Mouse (Mus musculus): ENCODE data around the gene Coq8b. TPM values are rescaled to one million over a fixed set of nuclear protein-coding genes. Genes with fewer than 3 reads are reported as not detected.
"Not testable (repeated sequence)": the region's sequence is repeated elsewhere in the genome, so short reads cannot be mapped to it uniquely, and the experiment has no call there.

Gene Coq8b
- polyA plus RNA-seq, 1 experiment from 2014 or later: 18.7 TPM

GRCm38 (mm10) chr7:27235726-27236125, 2.9 kb downstream of the Coq8b start:
- Histone ChIP-seq H3K4me1 (peaks cover 18% of the 10 kb centered on the region), H3K4me3 (no peak overlapping the region), H3K27ac (replicated peaks) (no peak overlapping the region), H3K27me3 (replicated peaks; ENCODE audit: low read depth, poor library complexity, severe bottlenecking) (no peaks in the 10 kb centered on the region), H3K9me3 (no peaks in the 10 kb centered on the region), H3K36me3 (replicated peaks) (peaks cover 15% of the 10 kb centered on the region)
- no peak for DNase-seq (ENCODE audit: low spot score)
- 85% methylated on average over 2 of the region's 2 CpGs for WGBS

DNA sequence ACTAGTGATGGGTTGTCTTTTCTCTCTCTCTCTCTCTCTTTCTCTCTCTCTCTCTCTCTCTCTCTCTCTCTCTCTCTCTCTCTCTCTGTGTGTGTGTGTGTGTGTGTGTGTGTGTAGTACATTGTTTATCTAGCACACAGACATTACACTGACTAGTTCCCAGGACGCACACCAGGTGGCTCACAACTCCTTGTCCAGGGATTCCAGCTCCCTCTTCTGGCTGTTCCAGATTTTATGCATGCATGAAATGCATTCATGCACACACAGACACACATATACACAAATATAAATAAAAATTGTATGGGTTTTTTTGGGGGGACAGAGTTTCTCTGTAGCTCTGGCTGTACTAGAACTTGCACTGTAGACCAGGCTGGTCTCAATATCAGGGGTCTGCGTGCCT, 4.7 kb downstream of the Coq8b start:
- WGBS: 89% methylated on average over 2 of the region's 2 CpGs
- no peaks in the 10 kb centered on the region for H3K27me3 ChIP-seq (replicated peaks; ENCODE audit: low read depth, poor library complexity, severe bottlenecking)
- H3K9me3 ChIP-seq: no peaks in the 10 kb centered on the region
- H3K36me3 ChIP-seq (replicated peaks): peaks cover 26% of the 10 kb centered on the region
- no peak overlapping the region for H3K27ac ChIP-seq (replicated peaks)
- DNase-seq (ENCODE audit: low spot score): no peak
- no peak overlapping the region for H3K4me3 ChIP-seq
- peaks cover 13% of the 10 kb centered on the region for H3K4me1 ChIP-seq

DNA sequence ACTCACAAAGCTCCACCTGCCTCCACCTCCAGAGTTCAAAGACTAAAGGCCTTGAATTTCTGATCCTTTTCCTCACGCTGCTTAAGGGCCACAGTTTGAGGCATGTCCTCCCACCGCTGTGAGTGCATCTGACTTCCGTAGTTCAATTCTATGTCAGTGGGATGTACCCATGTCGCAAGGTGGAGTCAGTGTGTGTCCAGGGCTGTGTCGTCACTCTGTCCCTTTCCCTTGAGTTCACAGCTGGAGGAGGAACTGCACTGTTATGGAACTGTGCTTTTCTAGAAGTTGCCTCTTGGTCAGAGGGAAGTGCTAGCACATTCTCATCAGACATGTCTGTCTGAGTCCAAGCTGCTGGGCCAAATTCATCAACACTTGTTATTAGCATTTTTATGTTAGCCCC, 5.7 kb downstream of the Coq8b start:
- H3K4me1 ChIP-seq: peaks cover 12% of the 10 kb centered on the region
- H3K27me3 ChIP-seq (replicated peaks; ENCODE audit: low read depth, poor library complexity, severe bottlenecking): no peaks in the 10 kb centered on the region
- WGBS: 94% methylated on average over 5 of the region's 5 CpGs
- H3K9me3 ChIP-seq: no peaks in the 10 kb centered on the region
- H3K4me3 ChIP-seq: no peak overlapping the region
- DNase-seq (ENCODE audit: low spot score): no peak
- peaks cover 35% of the 10 kb centered on the region for H3K36me3 ChIP-seq (replicated peaks)
- H3K27ac ChIP-seq (replicated peaks): no peak overlapping the region

- 57% methylated on average over 8 of the region's 8 CpGs for WGBS
- DNase-seq (ENCODE audit: low spot score): no peak
- Histone ChIP-seq H3K4me3 (no peak overlapping the region), H3K27ac (replicated peaks) (no peak overlapping the region), H3K4me1 (peaks cover 4% of the 10 kb centered on the region; the same call in 1 of the 2 replicates), H3K9me3 (0 out of 2 replicates have a peak, but pooled peaks cover 3% of the 10 kb centered on the region), H3K27me3 (replicated peaks; ENCODE audit: low read depth, poor library complexity, severe bottlenecking) (no peaks in the 10 kb centered on the region), H3K36me3 (replicated peaks) (peaks cover 54% of the 10 kb centered on the region)
These were observed 10.4 kb downstream of the Coq8b start for GRCm38 (mm10) chr7:27243211-27243610.

DNA sequence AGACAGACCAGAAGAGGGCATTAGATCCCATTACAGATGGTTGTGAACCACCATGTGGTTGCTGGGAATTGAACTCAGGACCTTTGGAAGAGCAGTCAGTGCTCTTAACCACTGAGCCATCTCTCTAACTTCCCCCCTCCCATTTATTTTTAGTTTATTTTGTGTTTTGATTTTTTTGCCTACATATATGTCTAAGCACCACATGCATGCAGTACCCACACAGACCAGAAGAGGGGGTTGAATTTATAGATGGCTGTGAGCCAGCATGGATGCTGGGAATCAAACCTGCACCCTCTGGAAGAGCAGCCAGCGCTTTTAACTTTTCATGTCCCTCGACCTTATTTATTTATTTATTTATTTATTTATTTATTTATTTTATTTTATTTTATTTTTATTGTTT, 11.3 kb downstream of the Coq8b start:
- not testable (repeated sequence) for H3K4me1 ChIP-seq; H3K4me3 ChIP-seq; H3K9me3 ChIP-seq; H3K27me3 ChIP-seq (replicated peaks; ENCODE audit: low read depth, poor library complexity, severe bottlenecking); DNase-seq (ENCODE audit: low spot score); H3K27ac ChIP-seq (replicated peaks)
- H3K36me3 ChIP-seq (replicated peaks): peaks cover 54% of the 10 kb centered on the region
- 74% methylated on average over 2 of the region's 2 CpGs for WGBS

DNA sequence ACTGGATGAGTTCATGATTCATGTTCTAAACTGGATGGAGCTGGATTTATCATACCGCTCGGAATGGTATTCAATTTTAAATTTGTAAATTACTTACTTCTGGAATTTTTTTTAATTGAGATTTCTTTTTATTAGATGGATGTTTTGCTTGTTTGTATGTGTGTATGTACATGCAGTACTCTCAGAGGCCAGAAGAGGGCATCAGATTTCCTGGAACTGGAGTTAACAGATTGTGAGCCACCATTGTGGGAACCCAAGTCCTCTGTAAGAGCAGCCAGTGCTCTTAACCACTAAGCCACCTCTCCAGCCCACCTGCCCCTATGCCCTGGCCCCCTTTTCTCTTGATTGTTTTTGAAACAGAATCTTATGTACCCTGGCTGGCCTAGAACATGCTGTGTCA, 16.3 kb downstream of the Coq8b start:
- Histone ChIP-seq H3K4me1 (no peaks in the 10 kb centered on the region), H3K36me3 (replicated peaks) (peaks cover 47% of the 10 kb centered on the region), H3K27ac (replicated peaks) (no peak overlapping the region), H3K4me3 (no peak overlapping the region), H3K27me3 (replicated peaks; ENCODE audit: low read depth, poor library complexity, severe bottlenecking) (no peaks in the 10 kb centered on the region), H3K9me3 (0 out of 2 replicates have a peak, but pooled peaks cover 3% of the 10 kb centered on the region)
- DNase-seq (ENCODE audit: low spot score): peak; percentile 38
- 87% methylated on average over 2 of the region's 2 CpGs for WGBS

DNA sequence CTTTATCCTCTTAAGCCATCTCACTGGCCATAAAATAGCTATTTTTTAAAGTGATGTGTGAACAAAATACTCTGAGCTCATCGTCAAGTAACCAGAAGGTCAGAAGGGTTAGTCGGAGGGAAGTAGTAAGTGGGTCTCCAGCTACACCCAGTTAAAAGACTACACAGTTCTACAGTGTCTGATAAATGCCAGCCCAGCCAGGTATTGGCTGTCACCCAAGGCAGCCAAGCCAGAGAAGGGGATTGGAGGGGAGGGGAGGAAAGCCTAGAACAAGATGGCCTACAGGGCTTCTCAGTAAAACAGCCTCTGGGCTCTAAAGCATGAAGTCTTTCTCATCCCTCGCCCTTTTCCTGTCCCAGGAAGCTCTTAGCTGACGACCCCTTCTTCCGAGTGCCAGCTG, 17.1 kb downstream of the Coq8b start:
- Histone ChIP-seq H3K4me1 (no peaks in the 10 kb centered on the region), H3K27me3 (replicated peaks; ENCODE audit: low read depth, poor library complexity, severe bottlenecking) (no peaks in the 10 kb centered on the region), H3K9me3 (0 out of 2 replicates have a peak, but pooled peaks cover 3% of the 10 kb centered on the region), H3K36me3 (replicated peaks) (peaks cover 54% of the 10 kb centered on the region), H3K4me3 (no peak overlapping the region), H3K27ac (replicated peaks) (no peak overlapping the region)
- no peak for DNase-seq (ENCODE audit: low spot score)
- 87% methylated on average over 5 of the region's 5 CpGs for WGBS

DNA sequence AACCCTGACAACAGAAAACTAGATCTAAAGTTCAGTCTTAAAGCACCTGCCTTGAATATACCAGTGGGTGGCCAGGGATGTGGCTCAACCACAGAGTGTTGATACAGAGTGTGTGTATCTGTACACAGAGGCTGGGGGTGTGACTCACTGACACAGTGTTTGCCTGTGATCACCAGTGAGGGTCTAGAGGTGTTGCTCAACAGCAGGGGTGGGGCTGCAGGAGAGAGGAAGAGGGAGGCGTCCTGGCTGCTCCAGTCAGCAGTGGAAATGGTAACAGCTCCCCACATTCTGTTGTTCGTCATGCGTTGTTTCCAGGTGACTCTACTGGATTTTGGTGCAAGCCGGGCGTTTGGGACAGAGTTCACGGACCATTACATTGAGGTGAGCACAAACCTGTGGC, 19.1 kb downstream of the Coq8b start:
- H3K9me3 ChIP-seq: 0 out of 2 replicates have a peak, but pooled peaks cover 3% of the 10 kb centered on the region
- no peak for DNase-seq (ENCODE audit: low spot score)
- H3K27me3 ChIP-seq (replicated peaks; ENCODE audit: low read depth, poor library complexity, severe bottlenecking): no peaks in the 10 kb centered on the region; the same call in 1 of the 2 replicates
- peaks cover 13% of the 10 kb centered on the region for H3K4me1 ChIP-seq
- WGBS: 89% methylated on average over 6 of the region's 6 CpGs
- H3K4me3 ChIP-seq: no peak overlapping the region
- no peak overlapping the region for H3K27ac ChIP-seq (replicated peaks)
- H3K36me3 ChIP-seq (replicated peaks): peaks cover 37% of the 10 kb centered on the region

- Histone ChIP-seq H3K36me3 (replicated peaks) (peaks cover 21% of the 10 kb centered on the region), H3K4me3 (no peak overlapping the region), H3K9me3 (no peaks in the 10 kb centered on the region), H3K27me3 (replicated peaks; ENCODE audit: low read depth, poor library complexity, severe bottlenecking) (peaks cover 9% of the 10 kb centered on the region), H3K4me1 (peaks cover 45% of the 10 kb centered on the region), H3K27ac (replicated peaks) (no peak overlapping the region)
- DNase-seq (ENCODE audit: low spot score): no peak
- WGBS: 68% methylated on average over 3 of the region's 3 CpGs
These were observed 22.9 kb downstream of the Coq8b start for GRCm38 (mm10) chr7:27255721-27256120.

DNA sequence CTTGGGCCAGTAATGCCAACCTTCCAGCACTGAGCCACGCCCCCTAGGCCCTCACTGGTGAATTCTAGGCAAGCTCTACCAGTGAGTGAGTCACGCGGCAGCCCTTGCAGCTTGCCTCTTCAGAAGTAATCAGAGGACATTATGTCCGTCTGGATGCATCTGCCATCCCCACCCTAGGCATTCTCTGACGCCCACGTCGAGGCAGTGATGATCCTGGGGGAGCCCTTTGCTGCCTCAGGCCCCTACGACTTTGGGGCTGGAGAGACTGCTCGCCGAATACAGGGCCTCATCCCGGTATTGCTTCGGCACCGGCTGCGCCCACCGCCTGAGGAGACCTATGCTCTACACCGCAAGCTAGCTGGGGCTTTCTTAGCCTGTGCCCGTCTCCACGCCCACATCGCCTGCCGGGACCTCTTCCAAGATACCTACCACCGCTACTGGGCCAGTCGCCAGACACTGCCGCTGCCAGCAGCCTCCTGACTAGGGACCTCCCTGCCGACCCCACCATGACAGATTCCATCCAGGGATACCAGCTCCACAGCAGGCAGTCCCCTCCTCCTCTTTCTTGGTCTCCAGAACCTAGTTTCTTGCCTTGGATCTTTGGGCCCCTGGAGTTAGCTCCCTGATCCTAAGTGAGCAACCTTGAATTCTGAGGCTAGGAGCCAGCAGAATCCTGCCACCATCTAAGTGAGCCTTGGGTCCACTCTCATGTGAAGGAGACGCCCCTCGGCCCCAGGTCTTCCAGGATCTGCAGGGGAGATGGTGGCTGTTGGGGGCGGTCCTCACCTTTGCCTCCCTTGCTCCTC, 24.4 kb downstream of the Coq8b start:
- H3K4me1 ChIP-seq: peaks cover 52% of the 10 kb centered on the region

GRCm38 (mm10) chr7:27257852-27258204, 25.0 kb downstream of the Coq8b start:
- Histone ChIP-seq H3K4me1 (peaks cover 52% of the 10 kb centered on the region), H3K4me3 (peak overlapping the region; percentile 92), H3K36me3 (replicated peaks) (peaks cover 24% of the 10 kb centered on the region), H3K27me3 (replicated peaks; ENCODE audit: low read depth, poor library complexity, severe bottlenecking) (peaks cover 9% of the 10 kb centered on the region), H3K27ac (replicated peaks) (peak overlapping the region; percentile 91), H3K9me3 (no peaks in the 10 kb centered on the region)
- peak; percentile 62 for DNase-seq (ENCODE audit: low spot score)
- 4% methylated on average over 6 of the region's 6 CpGs for WGBS

More for the DNA sequence above, 24.4 kb downstream of the Coq8b start:
- Histone ChIP-seq H3K36me3 (replicated peaks) (peaks cover 19% of the 10 kb centered on the region), H3K9me3 (no peaks in the 10 kb centered on the region), H3K4me3 (peak overlapping the region; percentile 92), H3K27me3 (replicated peaks; ENCODE audit: low read depth, poor library complexity, severe bottlenecking) (peaks cover 9% of the 10 kb centered on the region), H3K27ac (replicated peaks) (peak overlapping the region; percentile 91)
- 17% methylated on average over 27 of the region's 27 CpGs for WGBS
- peak; percentile 35 for DNase-seq (ENCODE audit: low spot score)

DNA sequence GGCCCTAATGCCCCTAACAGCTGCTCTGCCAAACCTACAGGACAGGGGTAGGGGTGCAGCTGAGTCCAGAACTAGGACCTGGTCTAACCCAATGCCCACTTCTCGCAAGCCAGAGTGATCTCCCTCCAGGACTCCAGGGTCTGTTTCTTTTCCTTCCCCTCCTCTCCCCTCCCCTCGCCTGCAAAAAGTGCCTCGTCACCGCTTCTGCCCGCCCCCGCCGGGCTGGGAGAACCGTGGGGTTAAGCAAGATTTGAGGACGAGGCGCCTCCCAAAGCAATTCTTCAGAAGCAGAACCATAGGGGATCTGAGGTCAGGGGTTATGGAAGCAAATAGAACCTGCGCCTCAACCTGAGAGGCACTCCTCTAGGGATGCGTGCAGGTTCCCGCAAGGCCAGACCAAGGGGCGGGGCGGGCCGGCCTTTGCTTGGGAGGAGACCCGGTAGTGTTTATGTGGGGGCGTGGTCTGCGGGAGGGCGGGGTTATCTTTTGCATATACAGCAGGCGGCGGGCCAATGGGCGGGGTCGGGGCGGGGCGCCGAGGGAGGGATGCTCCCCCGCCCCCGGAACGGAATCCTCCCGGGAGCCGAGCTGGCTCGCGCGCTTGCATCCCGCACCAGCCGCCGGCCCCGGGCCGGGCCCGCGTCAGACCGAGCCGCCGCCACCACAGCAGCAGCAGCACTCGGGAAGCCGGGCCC, 25.5 kb downstream of the Coq8b start, which contains the start of gene Numbl:
TSS of gene Numbl (plus strand) at position 229 of the 695 bp plus-strand sequence.
- H3K9me3 ChIP-seq: no peaks in the 10 kb centered on the region
- peaks cover 9% of the 10 kb centered on the region for H3K27me3 ChIP-seq (replicated peaks; ENCODE audit: low read depth, poor library complexity, severe bottlenecking)
- under 1% methylated on average over 45 of the region's 47 CpGs for WGBS
- peaks cover 52% of the 10 kb centered on the region for H3K4me1 ChIP-seq
- DNase-seq (ENCODE audit: low spot score): peak; percentile 99
- peak within 1 kb of the TSS; percentile 91 for H3K27ac ChIP-seq (replicated peaks)
- peak within 1 kb of the TSS; percentile 92 for H3K4me3 ChIP-seq
- peaks cover 24% of the 10 kb centered on the region for H3K36me3 ChIP-seq (replicated peaks)
